Mouse (Mus musculus) intestine, embryonic 15.5 days (tissue): Measurements from ENCODE around the gene Rbms1. TPM values are rescaled to one million over a fixed set of nuclear protein-coding genes. Genes with fewer than 3 reads are reported as not detected.
A peak's percentile ranks its signal among the peaks of the same experiment; 100 is the strongest.

Source experiments
- ATAC-seq: fragments of 200-750 bp; cut with Nextera tagmentation; 2 replicates; pipeline ENCODE4 v1.8.0; 2017; ENCODE audit warnings: moderate TSS enrichment, moderate library complexity
- H3K27ac ChIP-seq: fragments of 300-500 bp; sonication (generic); 2 replicates; pipeline ENCODE4 v1.5.1; 2015; ENCODE audit warnings: mild to moderate bottlenecking, inconsistent platforms
- H3K27me3 ChIP-seq: fragments of 300-500 bp; sonication (generic); replicated peaks from 2 replicates; pipeline ENCODE4 v1.6.1; 2015; ENCODE audit warnings: inconsistent platforms
- H3K36me3 ChIP-seq: fragments of 300-500 bp; sonication (generic); 2 replicates; pipeline ENCODE4 v1.6.1; 2015; ENCODE audit warnings: inconsistent platforms
- H3K4me1 ChIP-seq: fragments of 300-500 bp; sonication (generic); replicated peaks from 2 replicates; pipeline ENCODE4 v1.6.1; 2015; ENCODE audit warnings: inconsistent platforms
- H3K4me2 ChIP-seq: fragments of 300-500 bp; sonication (generic); replicated peaks from 2 replicates; pipeline ENCODE4 v1.6.1; 2015; ENCODE audit warnings: mild to moderate bottlenecking, inconsistent platforms
- H3K4me3 ChIP-seq: fragments of 300-500 bp; sonication (generic); replicated peaks from 2 replicates; pipeline ENCODE4 v1.5.1; 2015; ENCODE audit warnings: inconsistent platforms
- H3K9ac ChIP-seq: fragments of 300-500 bp; sonication (generic); 2 replicates; pipeline ENCODE4 v1.6.1; 2015; ENCODE audit warnings: inconsistent platforms
- H3K9me3 ChIP-seq: fragments of 300-500 bp; sonication (generic); 2 replicates; pipeline ENCODE4 v1.6.1; 2016; ENCODE audit warnings: inconsistent platforms
- WGBS: fragments of 180-500 bp; shearing (Covaris S2); methylation state at CpG from one replicate; pipeline ENCODE4 v1.1.7; 2015; 5-methylcytosine and 5-hydroxymethylcytosine counted together
- polyA plus RNA-seq: library from polyadenylated mRNA; unstranded; fragments of >200 nt; fragmentation: Nextera tagmentation; extraction: Ambion mirVana; gene quantifications from 2 replicates; pipeline ENCODE4 v1.2.1, GENCODE M21; 2015

The Rbms1 gene
- polyA plus RNA-seq, 1 experiment from 2014 or later, result 83.3 TPM

DNA sequence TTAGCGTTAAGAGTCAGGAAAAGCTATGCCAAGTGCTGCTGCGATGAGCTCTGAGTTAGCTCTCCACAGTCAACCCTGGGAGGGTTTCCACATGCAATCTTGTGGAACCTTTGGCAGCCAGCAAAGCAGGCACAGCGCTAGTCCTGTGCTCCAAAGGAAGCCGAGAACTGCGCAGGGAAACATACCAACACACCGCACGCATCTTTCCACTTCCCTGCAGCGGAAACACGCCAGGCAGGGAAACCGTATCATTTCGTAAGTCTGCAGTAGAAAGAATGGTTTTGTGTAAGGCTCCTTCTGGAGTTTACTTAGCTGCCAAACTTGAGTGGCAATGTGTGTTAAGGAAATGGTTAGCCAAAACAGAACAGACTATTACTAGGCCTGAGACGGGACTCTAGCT, 150.0 kb downstream of the Rbms1 start:
- Histone ChIP-seq H3K27me3 (no peaks in the 10 kb centered on the region), H3K36me3 (no peaks in the 10 kb centered on the region), H3K9me3 (no peaks in the 10 kb centered on the region), H3K27ac (no peak overlapping the region), H3K4me2 (no peak overlapping the region), H3K4me3 (no peak overlapping the region), H3K4me1 (peaks cover 17% of the 10 kb centered on the region), H3K9ac (no peak overlapping the region)
- 87% methylated on average over 12 of the region's 12 CpGs for WGBS
- ATAC-seq, result no peak

DNA sequence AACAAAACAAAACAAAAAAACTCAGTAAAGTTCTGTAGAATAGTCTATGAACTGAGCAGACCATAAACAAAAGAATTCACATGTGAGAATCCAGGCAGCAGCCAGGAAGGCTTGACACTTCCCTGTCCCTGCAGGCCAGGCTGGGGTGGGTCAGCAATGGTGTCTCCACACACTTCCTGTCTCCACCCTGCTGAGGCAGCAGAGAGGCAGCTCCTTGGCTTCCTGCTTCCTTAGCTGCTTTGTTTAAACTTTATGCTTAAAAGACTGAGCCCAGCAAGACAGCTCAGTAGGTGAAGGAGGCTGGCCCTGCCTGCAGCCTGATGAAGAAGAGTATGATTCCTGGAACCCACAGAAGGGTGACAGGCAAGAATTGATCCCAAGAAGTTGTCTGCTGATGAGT, 152.4 kb downstream of the Rbms1 start:
- H3K4me2 ChIP-seq, result no peak overlapping the region
- H3K9ac ChIP-seq, result no peak overlapping the region
- no peaks in the 10 kb centered on the region for H3K9me3 ChIP-seq
- no peak overlapping the region for H3K4me3 ChIP-seq
- peaks cover 23% of the 10 kb centered on the region for H3K4me1 ChIP-seq
- peak overlapping the region; percentile 55 for H3K27ac ChIP-seq
- no peaks in the 10 kb centered on the region for H3K36me3 ChIP-seq
- peak; percentile 72 for ATAC-seq
- no peaks in the 10 kb centered on the region for H3K27me3 ChIP-seq

DNA sequence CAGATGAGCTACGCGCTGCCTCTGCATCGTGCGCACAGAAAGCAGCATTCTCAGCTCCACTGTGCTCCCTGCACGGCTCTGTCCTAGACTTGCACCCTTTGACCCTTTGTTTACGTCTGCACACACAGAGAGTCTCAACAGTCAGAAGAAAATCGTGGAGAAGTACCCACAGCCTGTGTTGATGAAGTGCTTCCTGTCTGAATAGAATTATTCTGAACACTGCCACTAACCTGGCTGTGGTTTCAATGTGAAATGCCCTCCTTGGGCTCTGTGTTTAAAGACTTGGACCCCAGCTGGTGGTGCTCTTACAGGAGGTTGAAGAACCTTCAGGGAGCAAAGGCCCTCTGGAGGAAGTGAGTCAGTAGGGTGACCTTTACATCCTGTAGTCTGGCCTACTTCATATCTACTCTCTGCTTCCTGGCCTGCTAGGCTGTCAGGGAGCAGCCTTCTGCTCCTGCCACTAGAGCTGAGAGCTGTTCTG, 153.5 kb downstream of the Rbms1 start:
- peak overlapping the region; percentile 58 for H3K27ac ChIP-seq
- WGBS, result 49% methylated on average over 7 of the region's 7 CpGs
- ATAC-seq, result 0 out of 2 replicates have a peak, but pooled peaks have one; percentile 24
- no peaks in the 10 kb centered on the region for H3K36me3 ChIP-seq
- no peaks in the 10 kb centered on the region for H3K27me3 ChIP-seq
- H3K9ac ChIP-seq, result no peak overlapping the region
- H3K9me3 ChIP-seq, result no peaks in the 10 kb centered on the region
- H3K4me2 ChIP-seq, result no peak overlapping the region
- H3K4me3 ChIP-seq, result no peak overlapping the region
- H3K4me1 ChIP-seq, result peaks cover 27% of the 10 kb centered on the region

DNA sequence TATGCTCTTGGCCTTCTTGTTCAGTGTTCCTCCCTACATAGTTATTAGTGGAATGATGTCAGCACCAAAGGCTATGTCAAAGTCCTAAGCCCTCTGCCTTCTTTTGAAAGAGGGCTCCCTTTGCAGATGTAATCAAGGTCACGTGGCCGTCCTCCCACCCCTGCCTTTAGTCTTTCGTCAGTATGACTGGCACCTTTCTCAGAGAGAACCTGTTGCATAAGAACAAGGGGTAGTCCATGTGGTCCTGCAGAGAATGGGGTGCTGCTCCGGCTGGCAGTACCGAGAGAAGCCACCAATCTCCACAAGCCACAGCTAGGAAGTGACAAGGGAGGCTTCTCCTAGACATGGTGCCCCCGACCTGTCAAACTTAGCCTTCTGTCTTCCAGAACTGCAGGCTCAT, 154.2 kb downstream of the Rbms1 start:
- ATAC-seq, result no peak
- Histone ChIP-seq H3K4me3 (no peak overlapping the region), H3K27me3 (no peaks in the 10 kb centered on the region), H3K9ac (no peak overlapping the region), H3K36me3 (no peaks in the 10 kb centered on the region), H3K27ac (no peak overlapping the region), H3K9me3 (no peaks in the 10 kb centered on the region), H3K4me2 (no peak overlapping the region), H3K4me1 (peaks cover 27% of the 10 kb centered on the region)
- WGBS, result 83% methylated on average over 6 of the region's 6 CpGs

DNA sequence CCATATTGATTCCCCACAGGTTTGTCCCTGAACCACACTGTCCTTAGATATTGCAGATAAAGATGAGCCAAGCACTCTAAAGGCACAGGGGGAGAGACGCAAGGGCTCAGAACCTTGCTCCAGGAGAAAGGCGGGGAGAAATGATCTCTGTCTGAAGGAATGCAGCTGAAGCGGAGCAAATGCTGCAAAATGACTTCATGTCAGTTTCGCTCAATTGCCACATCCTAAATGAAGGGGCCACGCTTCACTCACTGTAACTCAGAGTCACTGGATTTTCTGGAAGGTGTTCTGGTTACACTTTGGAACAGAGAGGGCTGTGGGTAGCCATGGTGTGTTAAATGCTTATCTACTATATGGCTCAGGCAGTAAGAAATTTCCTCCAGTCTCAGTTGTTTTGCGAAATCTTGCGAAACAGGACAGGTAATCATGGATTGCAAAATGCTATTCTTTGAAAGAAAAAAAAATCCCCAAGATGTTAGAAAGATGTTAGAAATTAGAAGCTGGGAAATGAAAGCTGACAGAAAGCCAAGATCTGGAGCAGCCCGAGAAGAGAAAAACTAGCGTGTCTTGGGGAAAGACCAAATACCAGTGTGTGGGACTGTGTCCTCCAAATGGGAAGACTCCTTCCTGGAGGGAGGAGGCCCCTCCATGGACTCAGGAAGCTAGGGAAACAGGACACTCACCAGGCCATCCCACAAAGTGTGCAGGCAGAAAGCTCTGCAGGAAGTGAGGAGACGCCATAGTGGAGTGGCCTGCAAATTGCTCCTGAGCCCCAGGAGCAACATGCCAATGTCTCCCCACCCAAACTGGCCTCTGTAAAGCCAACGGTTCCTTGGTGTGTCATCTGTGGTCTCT, 155.4 kb downstream of the Rbms1 start:
- Histone ChIP-seq H3K9me3 (no peaks in the 10 kb centered on the region), H3K27ac (peak overlapping the region; percentile 36), H3K9ac (no peak overlapping the region), H3K27me3 (no peaks in the 10 kb centered on the region), H3K4me1 (peaks cover 27% of the 10 kb centered on the region), H3K36me3 (no peaks in the 10 kb centered on the region), H3K4me2 (no peak overlapping the region; the same call in 1 of the 2 replicates), H3K4me3 (no peak overlapping the region)
- 54% methylated on average over 11 of the region's 11 CpGs for WGBS
- peak; percentile 69 for ATAC-seq

DNA sequence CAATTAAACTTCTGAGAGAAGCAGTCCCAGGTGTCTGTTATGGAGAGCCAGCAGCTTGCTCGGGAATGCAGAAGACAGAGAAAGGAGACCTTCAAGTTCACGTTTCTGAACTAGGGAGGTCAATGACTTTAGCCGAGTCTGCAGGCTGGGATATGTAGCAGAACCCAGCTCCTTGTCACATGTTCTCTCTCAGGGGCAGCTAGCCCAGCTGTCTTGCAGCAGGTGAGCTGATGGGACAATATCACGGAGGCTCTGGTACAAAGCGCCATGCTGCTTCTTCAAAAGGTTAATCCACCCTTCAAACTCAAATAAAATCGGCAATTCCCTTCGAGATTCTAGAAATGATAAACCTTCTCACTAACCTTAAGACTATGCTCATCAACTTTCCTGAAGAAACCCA, 158.2 kb downstream of the Rbms1 start:
- WGBS, result 61% methylated on average over 7 of the region's 7 CpGs
- Histone ChIP-seq H3K4me2 (no peak overlapping the region), H3K27ac (no peak overlapping the region), H3K4me3 (no peak overlapping the region), H3K9me3 (no peaks in the 10 kb centered on the region), H3K36me3 (no peaks in the 10 kb centered on the region), H3K9ac (no peak overlapping the region), H3K4me1 (peaks cover 22% of the 10 kb centered on the region), H3K27me3 (no peaks in the 10 kb centered on the region)
- no peak for ATAC-seq

DNA sequence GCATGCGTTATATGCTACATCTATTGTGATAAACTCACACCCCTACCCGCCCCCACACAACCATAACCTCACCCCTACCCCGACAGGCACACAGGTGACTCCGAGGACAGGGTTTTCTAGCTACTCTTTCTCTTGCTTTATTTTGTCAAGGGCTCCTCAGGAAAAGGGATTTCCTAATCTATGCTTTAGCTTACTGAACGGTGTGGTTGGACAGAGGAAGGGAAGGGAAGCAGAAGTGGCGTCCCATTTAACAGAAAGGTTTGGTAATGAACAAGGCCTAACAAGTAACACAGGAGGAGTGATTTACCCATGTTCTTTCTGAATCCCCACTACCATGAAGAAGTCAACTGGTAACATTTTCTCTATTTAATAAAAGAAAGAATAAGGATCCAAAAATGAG, 159.6 kb downstream of the Rbms1 start:
- H3K9ac ChIP-seq, result no peak overlapping the region
- no peaks in the 10 kb centered on the region for H3K27me3 ChIP-seq
- no peak overlapping the region for H3K4me2 ChIP-seq
- no peaks in the 10 kb centered on the region for H3K9me3 ChIP-seq
- no peaks in the 10 kb centered on the region for H3K36me3 ChIP-seq
- H3K4me3 ChIP-seq, result no peak overlapping the region
- peaks cover 12% of the 10 kb centered on the region for H3K4me1 ChIP-seq
- 89% methylated on average over 6 of the region's 6 CpGs for WGBS
- ATAC-seq, result no peak
- no peak overlapping the region for H3K27ac ChIP-seq

DNA sequence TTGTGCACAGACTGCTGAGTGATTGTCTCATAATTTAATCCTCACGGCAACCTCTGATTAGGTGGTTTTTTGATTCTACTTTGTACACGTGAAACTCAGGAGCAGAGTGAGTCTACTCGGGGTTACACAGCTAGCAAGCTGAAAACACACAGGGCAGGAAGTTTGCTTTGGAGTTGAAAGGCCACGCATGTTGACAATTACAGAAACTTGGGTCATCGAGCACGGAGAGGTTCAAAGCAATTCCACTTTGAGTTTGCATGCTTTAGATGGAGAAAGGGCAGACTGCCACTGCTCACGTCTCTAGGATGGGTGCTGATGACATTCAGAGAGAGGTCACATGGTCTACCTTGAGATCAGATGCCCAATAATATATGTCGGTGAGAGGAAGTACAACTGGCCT, 160.2 kb downstream of the Rbms1 start:
- no peak overlapping the region for H3K9ac ChIP-seq
- peaks cover 9% of the 10 kb centered on the region for H3K4me1 ChIP-seq
- ATAC-seq, result no peak
- 62% methylated on average over 8 of the region's 8 CpGs for WGBS
- no peaks in the 10 kb centered on the region for H3K9me3 ChIP-seq
- no peak overlapping the region for H3K27ac ChIP-seq
- no peak overlapping the region for H3K4me3 ChIP-seq
- no peak overlapping the region for H3K4me2 ChIP-seq
- H3K36me3 ChIP-seq, result no peaks in the 10 kb centered on the region
- no peaks in the 10 kb centered on the region for H3K27me3 ChIP-seq

DNA sequence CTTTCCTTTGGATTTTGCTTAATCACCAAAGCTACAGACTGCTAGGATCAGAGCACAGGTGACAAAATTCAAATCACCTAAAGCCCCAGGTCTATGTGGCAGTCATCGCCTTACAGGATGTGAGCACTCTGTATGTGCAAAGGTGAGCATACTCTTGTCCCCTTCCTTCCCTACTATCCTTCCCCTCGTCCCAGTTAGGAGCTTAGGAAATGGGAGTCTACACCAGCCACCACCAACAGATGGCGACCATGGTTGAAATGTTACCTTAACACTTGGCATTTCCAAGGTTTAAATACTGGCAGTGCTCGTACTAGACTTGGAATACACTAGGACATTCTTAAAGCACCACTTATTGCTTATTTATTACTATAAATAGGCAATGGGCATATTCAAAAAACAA, 160.8 kb downstream of the Rbms1 start:
- no peak overlapping the region for H3K4me2 ChIP-seq
- ATAC-seq, result no peak
- WGBS, result 41% methylated on average over 4 of the region's 4 CpGs

DNA sequence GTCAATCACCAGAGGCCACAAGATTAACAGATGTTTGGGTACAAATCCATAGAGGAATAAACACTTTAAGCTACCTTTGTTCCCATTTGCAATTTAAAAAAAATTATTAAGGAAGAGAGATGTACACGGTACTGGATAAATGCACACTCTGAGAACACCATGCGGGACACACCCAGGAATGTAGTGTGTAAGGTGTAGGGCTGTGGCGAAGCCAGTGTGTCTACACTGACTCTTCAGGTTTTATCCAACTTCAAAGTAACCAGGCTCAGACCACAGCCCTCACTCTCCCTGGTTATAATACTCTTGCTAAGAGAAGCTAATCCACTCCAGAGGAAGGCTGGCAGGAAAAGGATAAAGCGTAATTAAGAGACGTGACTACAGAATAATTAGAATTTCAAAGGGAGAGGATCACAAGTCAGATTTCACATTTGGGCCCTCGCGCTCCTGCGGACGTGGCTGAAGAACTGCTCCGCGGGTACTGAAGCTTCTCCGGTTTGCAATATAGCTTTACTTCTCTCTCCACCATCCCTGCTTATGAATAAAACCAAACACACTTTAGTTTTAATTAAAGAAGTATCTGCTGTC, 161.3 kb downstream of the Rbms1 start:
- Histone ChIP-seq H3K9ac (no peak overlapping the region), H3K27me3 (no peaks in the 10 kb centered on the region), H3K9me3 (no peaks in the 10 kb centered on the region), H3K4me2 (peak overlapping the region; percentile 38), H3K36me3 (no peaks in the 10 kb centered on the region), H3K4me3 (no peak overlapping the region), H3K4me1 (peaks cover 3% of the 10 kb centered on the region; the same call in 1 of the 2 replicates), H3K27ac (no peak overlapping the region)
- 73% methylated on average over 12 of the region's 12 CpGs for WGBS
- peak; percentile 52; the same call in 1 of the 2 replicates for ATAC-seq

More for the DNA sequence above, 160.8 kb downstream of the Rbms1 start:
- Histone ChIP-seq H3K9me3 (no peaks in the 10 kb centered on the region), H3K4me3 (no peak overlapping the region), H3K9ac (no peak overlapping the region), H3K4me1 (peaks cover 5% of the 10 kb centered on the region; the same call in 1 of the 2 replicates), H3K27me3 (no peaks in the 10 kb centered on the region), H3K36me3 (no peaks in the 10 kb centered on the region), H3K27ac (no peak overlapping the region)

DNA sequence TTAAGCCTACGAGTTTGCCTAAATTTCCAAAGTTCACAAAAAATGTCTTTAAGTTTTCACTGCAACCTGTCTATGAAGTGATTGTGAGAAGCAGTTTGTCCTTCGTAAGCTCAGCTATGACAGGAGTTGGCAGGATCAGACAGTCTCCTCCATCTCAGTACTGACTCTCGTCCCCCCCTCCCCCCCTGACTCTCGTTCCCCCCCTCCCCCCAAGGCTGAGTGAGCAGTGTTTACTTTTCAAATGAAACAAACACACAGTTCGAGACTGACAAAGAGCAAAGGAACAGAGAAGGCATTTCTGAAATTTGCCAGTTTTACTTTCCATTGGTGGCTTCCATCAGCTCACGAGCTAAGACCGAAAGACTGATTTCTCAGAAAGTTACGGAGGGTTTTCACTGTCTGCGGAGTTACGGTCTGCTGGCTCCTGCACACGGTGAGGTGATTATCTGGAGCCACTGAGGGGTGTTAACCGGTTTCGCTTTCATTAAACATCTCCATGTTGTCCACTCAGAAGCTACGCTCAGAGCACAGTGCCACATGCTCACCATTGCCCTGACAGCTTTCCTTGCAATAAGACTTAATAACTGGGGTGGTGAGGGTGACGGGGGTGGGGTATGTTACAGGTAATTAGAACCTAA, 162.0 kb downstream of the Rbms1 start:
- peaks cover 3% of the 10 kb centered on the region; the same call in 1 of the 2 replicates for H3K4me1 ChIP-seq
- H3K27me3 ChIP-seq, result no peaks in the 10 kb centered on the region
- 0 out of 2 replicates have a peak, but pooled peaks cover 1% of the 10 kb centered on the region for H3K36me3 ChIP-seq
- peak overlapping the region; percentile 38 for H3K4me2 ChIP-seq
- H3K4me3 ChIP-seq, result 0 out of 2 replicates have a peak overlapping the region, but pooled peaks have one; percentile 13
- no peak overlapping the region for H3K27ac ChIP-seq
- H3K9me3 ChIP-seq, result no peaks in the 10 kb centered on the region
- H3K9ac ChIP-seq, result no peak overlapping the region
- 31% methylated on average over 15 of the region's 15 CpGs for WGBS
- ATAC-seq, result peak; percentile 72

DNA sequence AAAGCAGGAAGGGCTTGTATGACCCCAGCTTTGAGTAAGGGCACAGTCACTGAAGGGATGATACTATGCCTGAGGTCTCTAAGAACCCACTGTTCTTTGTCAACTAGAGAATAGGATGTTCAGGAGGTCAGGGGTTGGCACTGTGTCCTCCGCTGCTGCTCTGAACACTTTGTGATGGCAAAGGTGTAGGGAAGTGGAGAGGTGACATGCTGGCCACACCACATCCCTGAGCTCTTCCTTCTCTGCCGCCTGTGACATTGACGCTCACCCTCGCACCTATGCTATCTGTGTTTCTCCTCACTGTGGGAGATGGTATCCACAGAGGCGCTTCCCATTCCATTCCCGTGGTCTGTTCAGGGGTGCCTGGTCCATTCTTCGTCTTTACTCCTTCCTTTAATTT, 163.2 kb downstream of the Rbms1 start:
- Histone ChIP-seq H3K9me3 (no peaks in the 10 kb centered on the region), H3K4me3 (no peak overlapping the region), H3K4me2 (no peak overlapping the region), H3K36me3 (0 out of 2 replicates have a peak, but pooled peaks cover 3% of the 10 kb centered on the region), H3K27me3 (no peaks in the 10 kb centered on the region), H3K4me1 (peaks cover 3% of the 10 kb centered on the region; the same call in 1 of the 2 replicates), H3K27ac (0 out of 2 replicates have a peak overlapping the region, but pooled peaks have one; percentile 22), H3K9ac (no peak overlapping the region)
- 91% methylated on average over 7 of the region's 7 CpGs for WGBS
- no peak for ATAC-seq
